Comparison of ENCODE assay signal across 15 mouse cellular contexts in genomic region chr6:8649295-8649865, GRCm38 (mm10).
"Had no signal": no experiment of that assay in that cellular context is flagged by ENCODE, and none has a peak within 500 bp of the region (broad histone marks: within the 10 kb centered on the region; RNA-seq: fewer than 3 reads in every experiment).

No protein-coding gene starts in this region.

- H3K4me3 ChIP-seq: left cerebral cortex, adult 2 months; limb, embryonic 10.5 days; liver, embryonic 15.5 days; megakaryocyte, embryonic 14.5 days; midbrain, embryonic 15.5 days; neural tube, embryonic 12.5 days had no signal

- ATAC-seq: lung, postnatal 0 days; midbrain, embryonic 15.5 days had no signal

- H3K27me3 ChIP-seq: liver, embryonic 15.5 days; megakaryocyte, embryonic 14.5 days; midbrain, embryonic 15.5 days; neural tube, embryonic 12.5 days had no signal

- H3K36me3 ChIP-seq: limb, embryonic 10.5 days; liver, embryonic 15.5 days; midbrain, embryonic 15.5 days; neural tube, embryonic 12.5 days had no signal

- H3K4me2 ChIP-seq: liver, embryonic 11.5 days; liver, embryonic 15.5 days; midbrain, embryonic 11.5 days; midbrain, embryonic 15.5 days; neural tube, embryonic 12.5 days had no signal

- H3K4me1 ChIP-seq: midbrain, embryonic 15.5 days; neural tube, embryonic 12.5 days had no signal

- H3K27ac ChIP-seq: left cerebral cortex, adult 2 months; limb, embryonic 10.5 days; liver, embryonic 15.5 days; midbrain, embryonic 15.5 days; neural tube, embryonic 12.5 days had no signal

- H3K9ac ChIP-seq: liver, embryonic 15.5 days; midbrain, embryonic 15.5 days; neural tube, embryonic 12.5 days had no signal

- H3K9me3 ChIP-seq: limb, embryonic 10.5 days; liver, embryonic 15.5 days; megakaryocyte, embryonic 14.5 days; midbrain, embryonic 15.5 days; neural tube, embryonic 12.5 days had no signal

- DNase-seq: kidney, adult 9 months; kidney, postnatal 10 days; lung, adult 2 months; lung, postnatal 4 days; retina, postnatal 1 day; right cerebral cortex, postnatal 4 days had no signal
